Comparison of ENCODE assay signal across 12 mouse cellular contexts in the genomic region with DNA sequence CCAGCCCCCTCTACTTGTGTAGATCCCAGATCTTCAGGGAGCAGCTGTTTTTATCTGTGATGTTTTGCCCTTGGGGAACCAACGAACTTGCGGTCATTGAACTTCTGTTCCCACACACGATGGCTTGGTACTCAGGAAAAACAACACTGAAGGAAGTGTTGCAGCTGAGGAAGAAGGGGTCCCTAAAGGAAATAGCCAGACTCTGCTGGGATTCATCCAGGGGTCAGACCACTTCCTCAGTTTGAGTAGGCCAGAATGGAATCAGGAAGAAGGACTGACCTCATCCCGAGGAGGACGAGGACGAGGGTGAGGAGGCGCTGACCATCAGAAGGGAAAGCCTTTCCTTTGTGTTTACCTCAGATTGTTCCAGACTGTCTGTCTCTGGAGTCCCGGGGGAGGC. TPM values are rescaled to one million over a fixed set of nuclear protein-coding genes. Genes with fewer than 3 reads are reported as not detected.
A peak's percentile ranks its signal among the peaks of the same experiment; 100 is the strongest.
DNase-seq lines count a peak whose midpoint lies in the region; ATAC-seq and TF ChIP-seq lines count a peak whose summit lies in the region.
"Had no signal": no experiment of that assay in that cellular context is flagged by ENCODE, and none has a peak within 500 bp of the region (broad histone marks: within the 10 kb centered on the region; RNA-seq: fewer than 3 reads in every experiment).

No protein-coding gene starts in this region.

- ATAC-seq in stomach, embryonic 16.5 days (ENCODE audit: insufficient read depth, low FRiP score): peak; percentile 58; the same call in 1 of the 2 replicates
- no peak for ATAC-seq in midbrain, embryonic 14.5 days (ENCODE audit: low FRiP score, low TSS enrichment)

- no peaks in the 10 kb centered on the region; the same call in 1 of the 2 replicates for H3K79me2 ChIP-seq in liver, adult 2 months (ENCODE audit: control insufficient read depth, insufficient read depth, low read length)

- H3K4me1 ChIP-seq in liver, adult 2 months (ENCODE audit: control insufficient read depth, insufficient read depth, low read length): peaks cover 2% of the 10 kb centered on the region; the same call in 1 of the 2 replicates
- H3K4me1 ChIP-seq in stomach, embryonic 16.5 days (ENCODE audit: control insufficient read depth, insufficient read depth, low read length): no peaks in the 10 kb centered on the region
- H3K4me1 ChIP-seq in midbrain, embryonic 14.5 days (ENCODE audit: control insufficient read depth, insufficient read depth, low read length): no peaks in the 10 kb centered on the region
- H3K4me1 ChIP-seq: megakaryocyte, embryonic 14.5 days; stomach, embryonic 15.5 days had no signal

- TF ChIP-seq POLR2A in liver, adult 2 months (IDR thresholded peaks at IDR 0.05; ENCODE audit: extremely low read depth, insufficient read depth, low read length): no peak

- H3K36me3 ChIP-seq in liver, adult 2 months (ENCODE audit: control insufficient read depth, insufficient read depth, low read length): peaks cover 16% of the 10 kb centered on the region
- H3K36me3 ChIP-seq in stomach, embryonic 16.5 days (ENCODE audit: control insufficient read depth, insufficient read depth, low read length): peaks cover 19% of the 10 kb centered on the region
- H3K36me3 ChIP-seq in midbrain, embryonic 14.5 days (ENCODE audit: control insufficient read depth, insufficient read depth, low read length): no peaks in the 10 kb centered on the region

- no peaks in the 10 kb centered on the region for H3K27me3 ChIP-seq in liver, adult 2 months (ENCODE audit: control insufficient read depth, insufficient read depth, low read length)
- no peaks in the 10 kb centered on the region for H3K27me3 ChIP-seq in stomach, embryonic 16.5 days (ENCODE audit: control insufficient read depth, insufficient read depth, low read length)
- no peaks in the 10 kb centered on the region for H3K27me3 ChIP-seq in midbrain, embryonic 14.5 days (ENCODE audit: control insufficient read depth, insufficient read depth, low read length)
- H3K27me3 ChIP-seq: megakaryocyte, embryonic 14.5 days; stomach, embryonic 15.5 days had no signal

- intact Hi-C loops in heart, postnatal 14 days (cut with DNase I): loop anchor here (5.0 kb wide), 2 partner anchors 37 to 77 kb away; partner anchors contain the start of gene Dcbld1

- no peak overlapping the region for H3K9ac ChIP-seq in liver, adult 2 months (ENCODE audit: low read depth, low read length)
- no peak overlapping the region for H3K9ac ChIP-seq in stomach, embryonic 16.5 days (ENCODE audit: low read length)
- H3K9ac ChIP-seq in midbrain, embryonic 14.5 days (replicated peaks; ENCODE audit: low read length): no peak overlapping the region
- H3K9ac ChIP-seq: stomach, embryonic 15.5 days had no signal

- no peak overlapping the region for H3K4me2 ChIP-seq in stomach, embryonic 16.5 days (ENCODE audit: low read depth, low read length)
- no peak overlapping the region for H3K4me2 ChIP-seq in midbrain, embryonic 14.5 days (ENCODE audit: low read length)
- H3K4me2 ChIP-seq: stomach, embryonic 15.5 days had no signal

- no peak overlapping the region for H3K4me3 ChIP-seq in liver, adult 2 months (ENCODE audit: insufficient read depth, low read depth, low read length)
- H3K4me3 ChIP-seq in stomach, embryonic 16.5 days (replicated peaks; ENCODE audit: low read length): no peak overlapping the region
- no peak overlapping the region for H3K4me3 ChIP-seq in midbrain, embryonic 14.5 days (replicated peaks; ENCODE audit: low read depth, low read length)
- H3K4me3 ChIP-seq: megakaryocyte, embryonic 14.5 days; stomach, embryonic 15.5 days had no signal

- TF ChIP-seq CTCF in liver, adult 2 months (IDR thresholded peaks at IDR 0.05; ENCODE audit: low read depth, low read length): no peak

- 57% methylated on average over 8 of the region's 8 CpGs for WGBS in liver, adult 2 months
- WGBS in stomach, embryonic 16.5 days: 65% methylated on average over 8 of the region's 8 CpGs
- 93% methylated on average over 8 of the region's 8 CpGs for WGBS in midbrain, embryonic 14.5 days

- 0 out of 2 replicates have a peak overlapping the region, but pooled peaks have one; percentile 64 for H3K27ac ChIP-seq in liver, adult 2 months (replicated peaks; ENCODE audit: insufficient read depth, low read depth, low read length)
- no peak overlapping the region for H3K27ac ChIP-seq in stomach, embryonic 16.5 days (ENCODE audit: low read length)
- H3K27ac ChIP-seq in midbrain, embryonic 14.5 days (replicated peaks; ENCODE audit: low read depth, low read length): no peak overlapping the region
- H3K27ac ChIP-seq: stomach, embryonic 15.5 days had no signal

- H3K9me3 ChIP-seq in stomach, embryonic 16.5 days (replicated peaks; ENCODE audit: control insufficient read depth, low read length): no peaks in the 10 kb centered on the region
- H3K9me3 ChIP-seq in midbrain, embryonic 14.5 days (ENCODE audit: control insufficient read depth, low read length): no peaks in the 10 kb centered on the region
- H3K9me3 ChIP-seq: stomach, embryonic 15.5 days had no signal

- peak; percentile 65 for DNase-seq in liver, adult 2 months (ENCODE audit: extremely low read depth, low read depth, low spot score)
- no peak for DNase-seq in liver
- DNase-seq in heart, postnatal 14 days: peak; percentile 59 to 60
- DNase-seq in kidney, postnatal 4 days: peak; percentile 50 to 70
- no peak for DNase-seq in thymus, postnatal 4 days
- DNase-seq in midbrain, embryonic 14.5 days: no peak
- DNase-seq in right cerebral cortex, postnatal 4 days: no peak

RNA-seq across cellular contexts. Expression of gene Gm26741, which starts 49.4 kb away (rescaled TPM):
- not detected in 2 replicates for total RNA-seq in liver, adult 2 months (2014; rRNA removed)
- polyA plus RNA-seq in liver, adult 2 months (2012; rRNA removed): not detected in 2 replicates
- total RNA-seq in heart, postnatal 14 days (2021): not detected
- not detected in 2 replicates for polyA plus RNA-seq in stomach, embryonic 16.5 days (2015; fragmentation: Nextera tagmentation; extraction: Ambion mirVana)
- polyA plus RNA-seq in midbrain, embryonic 14.5 days (2014; fragmentation: Nextera tagmentation; extraction: Ambion mirVana): not detected in 2 replicates
- total RNA-seq: common myeloid progenitor, adult 5-6 weeks; layer of hippocampus, adult 18-20 months had no signal
- polyA plus RNA-seq: stomach, embryonic 15.5 days had no signal

Comparison
In these comparisons a context has a peak if more than half of its experiments do, and no peak if none do; other contexts are left out.
1. DNase-seq: peak in liver, adult 2 months (single experiment), heart, postnatal 14 days (2 of 2) and kidney, postnatal 4 days (2 of 2); none in liver (single experiment), thymus, postnatal 4 days (single experiment), midbrain, embryonic 14.5 days (single experiment) and right cerebral cortex, postnatal 4 days (single experiment).